Mouse (Mus musculus) T-helper 2 cell (primary cell): ENCODE measurements around the gene Olfr357.

ENCODE experiments used
- in situ Hi-C: fragments of 300-600 bp; cut with MboI, MseI; formaldehyde crosslinking; loops from one replicate; pipeline ENCODE4 v1.15.1; 2025; ENCODE audit warnings: high pct_unique_total_duplicates

The Olfr357 gene

GRCm38 (mm10) chr2:36993527-36993926 is at the start of gene Olfr357:
Gene Olfr357, plus strand, starts transcription at chr2:36993827.
- in situ Hi-C loops: no loop called here

GRCm38 (mm10) chr2:36997030-36997429 is 3.4 kb downstream of the Olfr357 start:
- in situ Hi-C loops: no loop called here

GRCm38 (mm10) chr2:37009235-37009634 is 15.6 kb downstream of the Olfr357 start, which contains the start of gene Olfr358:
Gene Olfr358, minus strand, starts transcription at chr2:37009335.
- in situ Hi-C loops: no loop called here
